Mouse (Mus musculus) embryo, embryonic 10 days (tissue): ENCODE measurements around the gene Extl1.
A peak's percentile ranks its signal among the peaks of the same experiment; 100 is the strongest.

Experiments used
- DNase-seq: peaks from one replicate; pipeline ENCODE4 v3.0.0-alpha.2; 2015; ENCODE audit warnings: low spot score

The Extl1 gene

GRCm38 (mm10) chr4:134314081-134314655 is 69.5 kb downstream of the Extl1 start:
- DNase-seq, result no peak

- DNase-seq, result peak; percentile 23
These were observed 70.7 kb downstream of the Extl1 start for GRCm38 (mm10) chr4:134312901-134313300.

GRCm38 (mm10) chr4:134312341-134312740 is 71.3 kb downstream of the Extl1 start:
- DNase-seq, result no peak

DNA sequence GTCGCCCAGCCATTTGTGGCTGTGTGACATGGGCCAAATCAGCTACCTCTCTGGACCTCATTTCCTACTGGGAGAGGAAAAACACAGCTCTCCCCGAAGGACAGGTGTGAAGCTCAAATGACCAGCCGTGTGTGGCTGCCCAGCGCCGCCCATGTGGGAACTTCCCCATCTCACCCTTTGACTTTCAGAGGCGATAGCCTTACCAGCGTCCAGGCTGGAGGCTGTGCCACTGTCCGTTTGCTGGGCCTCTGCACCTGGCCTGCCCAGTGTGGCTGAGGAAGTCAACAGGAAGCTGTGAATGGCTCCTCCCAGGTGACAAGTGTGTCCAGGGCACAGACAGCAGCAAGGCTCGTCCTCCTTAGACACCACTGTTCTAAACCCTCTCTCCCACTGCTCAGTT is 71.9 kb downstream of the Extl1 start:
- DNase-seq, result no peak

DNA sequence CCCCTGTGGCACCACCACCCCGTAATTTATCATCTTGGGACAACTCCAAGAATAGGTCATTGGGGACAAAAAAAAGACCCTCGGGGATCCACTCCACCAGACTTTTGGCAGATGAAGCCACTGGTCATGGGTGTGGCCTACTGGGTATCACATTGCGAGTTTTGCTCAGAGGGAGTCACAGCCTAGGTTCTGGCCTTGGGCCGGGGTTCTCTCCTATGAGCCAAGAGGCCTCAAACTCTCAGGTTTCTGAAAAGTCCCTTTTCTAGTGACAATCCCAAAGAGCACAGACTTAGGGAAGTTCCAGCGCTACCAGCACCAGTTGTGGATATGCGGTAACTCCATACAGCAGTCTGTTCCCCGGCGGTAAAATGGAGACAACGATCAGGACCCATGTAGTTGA is 73.0 kb downstream of the Extl1 start:
- no peak for DNase-seq

GRCm38 (mm10) chr4:134310106-134310505 is 73.5 kb downstream of the Extl1 start:
- no peak for DNase-seq

DNA sequence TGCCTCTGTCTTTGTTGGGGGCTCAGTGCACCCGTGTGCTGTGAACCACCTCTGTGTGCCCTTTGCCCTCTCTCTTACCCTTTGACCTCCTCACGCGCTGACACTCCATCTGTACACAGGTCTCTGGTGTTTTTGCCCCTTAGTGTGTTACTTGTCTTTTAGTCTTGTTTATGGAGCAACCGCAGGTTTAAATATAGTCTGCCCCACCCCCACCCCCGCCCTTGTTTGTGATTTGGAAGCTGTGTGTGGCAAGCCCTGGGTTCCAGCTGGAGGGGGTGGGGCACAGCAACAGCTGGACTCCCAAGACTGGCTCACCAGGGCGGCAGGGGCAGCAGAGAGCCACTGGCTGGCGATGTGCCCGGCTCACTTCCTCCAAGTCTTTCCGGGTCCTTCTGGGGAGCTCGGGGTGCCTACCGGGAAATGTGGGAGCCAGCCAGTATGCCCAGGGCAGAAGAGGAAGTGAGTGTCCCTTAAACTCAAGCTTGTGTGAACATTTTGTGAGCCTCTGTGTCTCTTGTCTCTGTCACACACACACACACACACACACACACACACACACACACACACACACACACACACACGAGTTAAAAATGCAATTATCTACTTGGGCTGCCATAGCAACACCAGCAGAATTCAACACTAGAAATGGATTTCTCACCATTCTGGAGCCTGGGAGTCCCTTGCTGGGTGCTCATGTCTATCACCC is 76.1 kb downstream of the Extl1 start:
- peak; percentile 45 for DNase-seq

DNA sequence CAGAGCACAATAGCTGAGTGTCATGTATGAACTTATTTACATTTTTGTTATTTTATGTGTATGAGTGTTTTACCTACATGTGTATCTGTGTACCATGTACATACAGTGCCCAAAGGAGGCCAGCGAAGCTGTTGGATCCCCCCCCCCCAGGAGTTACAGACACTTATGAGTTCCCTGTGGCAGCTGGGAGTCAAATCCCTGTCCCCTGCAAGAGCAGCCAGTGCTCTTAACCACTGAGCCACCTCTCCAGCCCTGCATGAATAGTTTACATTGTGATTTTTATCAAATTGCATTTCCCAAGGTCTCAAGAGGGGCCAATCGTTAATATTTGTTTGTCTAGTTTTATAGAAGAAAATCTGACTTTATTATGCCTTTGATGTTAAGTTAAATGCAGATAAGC is 76.7 kb downstream of the Extl1 start:
- no peak for DNase-seq
